Mouse (Mus musculus) adrenal gland, adult 8-10 months (tissue): Measurements from ENCODE around the gene Hadha. TPM values are rescaled to one million over a fixed set of nuclear protein-coding genes. Genes with fewer than 3 reads are reported as not detected.

Experiments used
- DNase-seq: peaks from one replicate; pipeline ENCODE4 v3.0.0; 2022
- total RNA-seq, 4 experiments: library from RNA; stranded (reverse); gene quantifications; 2 replicates each; pipeline ENCODE4 v1.2.4; 2022

Gene Hadha
- total RNA-seq, 4 experiments from 2014 or later = 363 to 446 (median 399) TPM

- no peak for DNase-seq
Measured at GRCm38 (mm10) chr5:30153222-30153621, 1.7 kb downstream of the Hadha start.

DNA sequence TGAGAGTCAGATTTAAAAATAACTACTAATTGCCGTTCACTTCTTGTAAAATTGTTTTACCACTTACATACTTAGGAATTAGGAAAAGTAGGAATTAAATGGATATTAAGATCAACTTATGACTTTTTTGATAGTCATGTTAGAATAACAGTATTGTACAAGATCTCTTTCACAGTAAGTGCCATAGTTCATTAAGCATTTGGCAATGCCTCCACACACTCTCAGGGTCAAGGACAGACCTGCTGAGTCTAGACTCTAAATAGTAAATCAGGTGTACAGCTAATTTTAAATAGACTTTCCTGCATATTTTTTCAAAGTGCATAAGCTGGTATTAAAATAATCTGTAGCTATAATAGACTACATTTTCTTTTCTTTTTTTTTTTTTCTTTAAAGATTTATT, 2.5 kb downstream of the Hadha start:
- DNase-seq = no peak

DNA sequence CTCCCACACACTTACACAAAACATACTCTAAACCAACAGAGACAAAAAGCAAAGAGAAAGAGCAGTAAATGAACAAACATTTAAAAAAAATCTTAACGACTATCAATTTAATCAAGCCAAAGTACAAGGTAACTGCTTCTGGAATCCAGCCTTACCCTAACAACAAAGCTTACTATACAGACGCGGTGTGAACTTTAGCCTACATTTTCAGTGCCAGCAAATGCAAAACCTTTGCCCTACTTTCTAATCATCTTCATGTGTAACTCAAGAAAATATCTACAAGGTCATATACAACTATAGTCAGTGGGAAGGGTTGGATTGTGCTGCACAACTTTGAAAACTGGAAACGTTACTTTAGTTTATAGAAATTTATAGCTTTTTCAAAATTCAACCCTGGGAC, 3.0 kb downstream of the Hadha start:
- no peak for DNase-seq

- DNase-seq = no peak
Measured at GRCm38 (mm10) chr5:30148133-30148920, 6.6 kb downstream of the Hadha start.

GRCm38 (mm10) chr5:30146526-30146925, 8.4 kb downstream of the Hadha start:
- DNase-seq = no peak

GRCm38 (mm10) chr5:30138193-30138592, 16.8 kb downstream of the Hadha start:
- no peak for DNase-seq

DNA sequence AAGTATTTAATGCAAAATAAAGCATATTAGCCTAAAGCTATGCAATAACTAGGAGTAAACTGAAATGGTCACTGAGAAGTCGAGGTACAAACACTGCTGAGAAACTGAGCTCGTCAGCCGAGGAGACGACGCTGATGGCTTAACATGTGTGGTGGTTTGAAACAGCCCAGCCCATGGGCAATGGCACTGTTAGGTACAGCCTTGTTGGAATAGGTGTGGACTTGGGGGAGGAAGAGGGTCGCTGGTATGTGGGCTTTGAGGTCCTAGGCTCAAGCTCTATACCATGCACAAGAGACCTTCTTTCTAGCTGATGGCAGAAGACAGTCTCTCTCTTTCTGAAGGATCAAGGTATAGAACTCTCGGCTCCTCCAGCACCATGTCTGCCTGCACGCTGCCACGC, 17.7 kb downstream of the Hadha start:
- no peak for DNase-seq

- DNase-seq = no peak
Measured at GRCm38 (mm10) chr5:30135711-30136231, 19.2 kb downstream of the Hadha start.

DNA sequence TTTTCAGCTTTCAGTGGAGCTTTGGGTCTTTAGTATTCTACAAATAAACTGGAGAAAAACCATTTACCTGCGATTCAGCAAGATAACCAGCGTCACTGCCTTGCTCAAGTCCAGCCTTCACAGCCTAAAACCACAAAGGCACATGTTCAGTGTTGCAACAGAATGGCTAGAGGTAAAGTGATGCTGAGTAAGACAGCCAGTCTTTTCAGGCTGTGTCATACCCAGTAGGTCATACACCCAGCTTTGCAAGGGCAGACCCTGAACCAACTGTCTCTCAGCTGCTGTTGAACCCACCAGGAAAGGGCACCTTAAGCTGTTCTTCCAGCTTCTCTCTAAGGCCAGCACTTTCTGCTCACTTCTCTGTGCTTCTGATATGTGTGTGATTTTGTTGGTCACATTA, 22.8 kb downstream of the Hadha start:
- DNase-seq = no peak

- DNase-seq = no peak
Measured at GRCm38 (mm10) chr5:30131246-30131645, 23.7 kb downstream of the Hadha start.

GRCm38 (mm10) chr5:30128680-30129079, 26.3 kb downstream of the Hadha start:
- DNase-seq = no peak

DNA sequence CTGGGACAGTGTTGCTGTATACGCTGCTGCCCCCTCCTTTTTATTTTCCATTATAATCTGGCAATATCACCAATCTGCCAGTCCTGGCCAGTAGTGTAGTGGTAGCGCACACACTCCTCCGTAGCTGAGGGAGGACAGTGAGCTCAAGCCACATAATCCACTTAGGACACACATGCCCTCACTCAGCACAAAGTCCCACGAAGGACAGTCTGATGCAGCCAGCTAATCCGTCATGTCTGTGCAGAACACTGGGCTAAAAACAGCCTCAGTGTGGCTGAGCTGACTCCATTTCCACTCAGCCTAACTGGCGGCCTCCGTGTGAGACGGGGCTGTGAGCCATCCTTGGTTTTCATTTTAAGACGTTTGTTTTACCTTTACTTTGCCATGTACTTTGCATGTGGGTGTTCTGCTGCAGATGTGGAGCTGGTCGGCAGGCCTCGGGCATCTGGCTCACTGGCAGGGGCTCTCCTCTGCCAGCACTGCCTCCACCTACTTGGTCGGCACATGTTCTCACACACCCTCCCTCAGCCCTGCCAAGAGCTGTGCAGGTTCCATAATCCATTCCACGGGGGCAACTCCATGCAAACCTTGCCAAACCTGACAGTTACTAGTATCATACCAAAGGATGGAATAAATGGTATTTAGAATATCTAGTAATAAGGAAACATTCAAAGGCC, 26.9 kb downstream of the Hadha start:
- DNase-seq = no peak

DNA sequence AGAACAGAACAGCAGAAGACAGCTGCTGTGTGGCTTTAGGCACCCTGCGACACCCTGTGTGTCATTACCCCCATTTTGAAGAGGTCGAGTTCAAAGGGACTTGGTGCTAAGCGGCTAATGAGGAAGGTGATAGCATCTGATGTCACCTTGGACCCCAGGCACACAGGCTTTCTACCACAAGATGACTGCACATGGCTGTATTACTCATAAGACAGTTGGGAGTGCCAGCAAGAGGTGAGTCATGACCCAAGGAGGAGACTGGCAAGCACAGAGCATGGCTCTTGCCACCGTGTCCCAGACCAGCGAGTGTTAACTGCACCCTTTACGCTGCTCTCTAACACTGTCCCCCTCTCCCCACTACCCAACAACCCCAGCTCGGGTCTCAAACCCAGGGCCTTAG, 28.2 kb downstream of the Hadha start:
- peak; percentile 32 for DNase-seq

DNA sequence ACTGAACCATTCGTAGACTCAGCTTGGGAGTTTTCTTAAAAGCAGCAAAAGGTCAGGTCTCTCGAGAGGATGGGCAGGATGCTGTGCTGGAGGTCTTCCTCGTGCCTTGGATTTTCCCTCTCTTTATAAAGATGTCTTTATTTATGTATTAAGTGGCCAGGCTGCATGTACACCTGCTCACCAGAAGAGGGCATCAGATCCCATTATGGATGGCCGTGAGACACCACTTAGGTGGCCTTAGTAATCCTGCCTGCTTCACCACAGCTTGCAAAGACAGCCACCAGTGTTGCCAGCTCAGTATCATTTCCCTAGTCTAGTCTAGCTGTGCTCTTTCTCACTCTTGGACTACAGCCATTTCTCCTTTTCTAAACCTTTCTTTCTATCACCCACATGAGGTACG, 29.4 kb downstream of the Hadha start:
- DNase-seq = no peak

DNA sequence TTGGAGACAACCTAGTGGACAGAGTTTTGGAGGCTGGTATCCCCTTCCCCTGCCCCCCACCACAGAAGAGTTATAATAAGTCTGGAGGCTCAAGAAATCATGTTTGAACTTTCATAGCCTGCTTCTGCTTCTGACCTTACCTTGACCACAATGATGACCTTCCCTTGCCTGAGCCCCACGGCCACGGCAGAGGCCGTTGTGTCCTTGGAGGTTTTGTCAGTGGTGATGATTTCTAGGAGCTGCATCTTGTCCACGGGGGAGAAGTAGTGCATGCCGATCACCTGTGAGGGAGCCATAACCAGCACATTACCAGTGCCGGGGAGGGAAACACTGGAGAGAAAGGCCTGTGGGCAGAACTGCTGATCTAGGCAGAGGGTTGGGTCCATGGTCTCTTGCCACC, 32.5 kb downstream of the Hadha start:
- DNase-seq = no peak

- no peak for DNase-seq
Measured at GRCm38 (mm10) chr5:30120106-30120505, 34.9 kb downstream of the Hadha start.

DNA sequence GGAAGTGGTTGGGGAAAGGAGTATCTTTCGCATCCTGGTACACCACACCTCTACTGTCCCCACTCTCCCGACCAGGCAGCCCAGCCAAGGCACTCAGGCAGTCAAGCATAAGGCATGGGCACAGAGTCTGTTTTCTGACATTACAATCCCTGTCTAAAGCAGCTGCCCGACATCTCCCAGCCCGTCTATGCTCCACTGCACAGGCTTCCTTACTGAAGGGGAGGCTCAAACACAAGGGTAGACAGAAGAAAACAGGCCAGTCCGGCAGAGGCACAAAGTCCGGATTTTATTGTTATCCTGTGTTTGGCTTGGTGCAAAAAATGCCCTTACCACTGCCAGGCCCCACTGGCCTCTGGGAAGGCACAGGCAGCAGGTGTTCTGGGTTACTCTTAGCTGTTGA, 35.8 kb downstream of the Hadha start:
- DNase-seq = no peak

DNA sequence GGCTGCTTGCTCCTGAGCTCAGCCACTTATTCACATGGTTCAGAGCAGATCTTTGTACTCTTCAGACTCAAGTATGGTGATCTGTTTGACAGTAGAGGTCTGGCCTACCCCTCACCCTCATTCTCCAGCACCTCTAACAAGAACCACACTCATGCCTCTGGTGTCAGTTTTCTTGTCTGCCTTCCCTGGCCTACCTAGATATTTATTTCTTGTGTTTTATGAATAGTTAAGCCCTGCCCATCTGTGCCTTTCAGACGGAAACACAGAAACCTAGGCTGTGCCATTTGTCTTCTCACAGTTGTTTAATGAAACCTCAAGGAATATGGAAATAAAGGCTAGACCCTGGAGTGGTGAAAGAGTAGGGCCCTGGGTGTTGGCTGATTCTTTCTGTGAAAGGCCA, 36.9 kb downstream of the Hadha start:
- DNase-seq = no peak

DNA sequence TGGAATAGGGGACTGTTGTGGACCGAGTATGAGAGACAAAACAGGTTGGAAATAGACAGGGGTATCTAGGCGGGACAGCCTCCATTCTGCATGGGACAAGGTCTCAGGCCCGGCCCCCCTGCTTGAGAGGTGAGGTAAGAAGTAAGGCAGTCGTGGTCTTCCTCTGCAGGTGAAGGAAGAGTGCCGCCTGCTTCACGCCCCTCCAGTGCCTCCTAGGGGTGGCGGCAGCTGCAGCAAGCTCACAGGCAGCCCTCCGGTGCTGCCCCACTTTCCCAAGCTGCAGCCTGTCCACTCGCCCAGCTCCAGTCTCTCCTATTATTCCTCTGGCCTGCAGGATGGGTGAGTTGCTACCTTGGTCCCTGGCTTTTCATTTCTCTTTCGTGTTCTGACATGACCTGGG, 39.2 kb downstream of the Hadha start:
- DNase-seq = no peak

DNA sequence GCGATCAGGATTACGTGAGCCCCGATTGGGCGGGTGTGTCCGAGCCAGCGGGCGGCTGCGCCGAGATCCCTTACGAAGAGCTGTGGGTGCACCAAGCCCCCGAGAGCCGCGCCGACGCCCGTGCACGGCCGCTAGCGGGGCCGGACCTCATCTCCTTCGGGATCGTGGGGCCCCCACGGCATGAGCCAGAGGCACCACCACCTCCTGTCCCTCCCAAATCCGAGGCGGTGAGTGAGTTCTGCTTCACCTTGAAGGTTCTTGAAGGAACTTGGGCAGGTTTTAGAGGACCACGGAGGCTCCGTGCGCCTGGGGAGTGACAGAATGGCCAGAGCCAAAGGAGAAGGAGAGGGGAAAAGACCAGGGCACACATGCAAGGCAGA, 40.2 kb downstream of the Hadha start:
- no peak for DNase-seq

DNA sequence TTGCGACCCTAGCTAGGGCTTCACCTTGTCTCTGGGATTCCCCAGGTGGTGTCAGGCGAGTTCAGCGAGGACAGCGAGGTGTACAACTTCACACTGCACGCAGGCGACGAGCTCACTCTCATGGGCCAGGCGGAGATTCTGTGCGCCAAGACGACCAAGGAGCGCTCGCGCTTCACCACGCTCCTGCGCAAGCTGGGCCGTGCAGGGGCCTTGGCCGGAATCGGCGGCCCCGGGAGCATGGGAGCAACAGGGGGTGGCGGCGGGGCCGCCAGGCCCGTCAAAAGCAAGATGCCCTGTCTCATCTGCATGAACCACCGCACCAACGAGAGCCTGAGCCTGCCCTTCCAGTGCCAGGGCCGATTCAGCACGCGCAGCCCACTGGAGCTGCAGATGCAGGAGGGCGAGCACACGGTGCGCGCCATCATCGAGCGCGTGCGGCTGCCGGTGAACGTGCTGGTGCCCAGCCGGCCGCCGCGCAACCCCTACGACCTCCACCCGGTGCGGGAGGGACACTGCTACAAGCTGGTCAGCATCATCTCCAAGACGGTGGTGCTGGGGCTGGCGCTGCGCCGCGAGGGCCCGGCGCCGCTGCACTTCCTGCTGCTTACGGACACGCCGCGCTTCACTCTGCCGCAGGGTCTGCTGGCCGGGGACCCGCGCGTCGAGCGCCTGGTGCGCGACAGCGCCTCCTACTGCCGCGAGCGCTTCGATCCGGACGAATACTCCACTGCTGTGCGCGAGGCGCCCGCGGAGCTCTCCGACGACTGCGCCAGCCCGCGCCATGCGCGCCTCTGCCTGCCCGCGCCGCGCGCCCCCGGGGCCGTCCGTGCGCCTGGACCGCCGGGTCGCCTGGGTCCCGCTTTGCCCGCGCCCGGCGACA, 40.8 kb downstream of the Hadha start:
- DNase-seq = no peak

DNA sequence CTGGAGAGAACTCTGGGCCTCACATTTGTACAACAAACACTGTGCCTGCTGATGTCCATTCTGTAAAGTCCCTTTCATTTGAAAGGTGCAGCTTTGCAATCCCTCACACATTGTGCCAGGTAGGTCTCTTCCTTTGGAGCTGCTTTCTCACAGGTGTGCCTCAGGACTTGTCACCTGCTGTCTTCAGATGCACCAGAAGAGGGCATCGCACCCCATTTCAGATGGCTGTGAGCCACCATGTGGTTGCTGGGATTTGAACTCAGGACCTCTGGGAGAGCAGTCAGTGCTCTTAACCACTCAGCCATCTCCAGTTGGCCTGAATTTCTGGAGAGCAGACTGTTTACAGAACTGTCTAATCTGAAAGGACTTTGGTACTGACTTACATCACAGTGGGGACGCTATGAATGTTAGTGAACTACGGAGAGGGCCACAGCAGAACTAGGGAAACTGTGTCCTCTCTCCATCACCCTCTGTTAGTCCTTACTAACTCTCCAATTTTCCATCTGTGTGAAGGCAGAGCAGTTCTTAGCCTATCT, 42.4 kb downstream of the Hadha start:
- DNase-seq = no peak

DNA sequence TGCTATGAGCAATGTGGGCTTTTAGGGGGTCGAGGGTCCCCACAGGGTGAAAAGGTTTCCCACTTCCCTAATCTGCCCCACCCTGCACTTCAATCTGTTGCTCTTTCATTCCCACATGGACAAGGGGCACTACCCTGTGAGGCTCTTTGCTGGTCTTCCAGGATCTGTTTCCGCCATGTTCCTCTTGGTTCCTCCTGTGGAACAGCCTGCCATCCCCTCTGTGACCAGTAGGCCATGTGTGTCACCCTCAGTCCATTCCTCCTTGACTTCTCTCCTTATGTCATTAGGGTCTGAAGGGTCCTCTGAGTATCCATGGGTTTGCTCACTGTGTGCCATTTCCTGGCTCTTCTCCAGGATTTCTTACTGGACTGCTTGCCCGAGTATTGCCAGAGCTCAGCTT, 43.2 kb downstream of the Hadha start:
- no peak for DNase-seq
